Mouse (Mus musculus) kidney, embryonic 16.5 days (tissue): ENCODE data around the gene Bcat1. TPM values are rescaled to one million over a fixed set of nuclear protein-coding genes. Genes with fewer than 3 reads are reported as not detected.

Experiments
- ATAC-seq: fragments of 200-750 bp; cut with Nextera tagmentation; 2 replicates; pipeline ENCODE4 v1.8.0; 2017; ENCODE audit warnings: moderate TSS enrichment; ENCODE audit not compliant: low FRiP score, low TSS enrichment
- H3K27ac ChIP-seq: fragments of 300-500 bp; sonication (generic); 2 replicates; pipeline ENCODE4 v1.5.1; 2014; ENCODE audit warnings: low read length
- H3K27me3 ChIP-seq: fragments of 300-500 bp; sonication (generic); 2 replicates; pipeline ENCODE4 v1.6.1; 2014; ENCODE audit warnings: low read length, control low read depth, mixed read lengths; ENCODE audit not compliant: insufficient read depth
- H3K36me3 ChIP-seq: fragments of 300-500 bp; sonication (generic); 2 replicates; pipeline ENCODE4 v1.6.1; 2014; ENCODE audit warnings: low read length, control low read depth, mixed read lengths; ENCODE audit not compliant: insufficient read depth
- H3K4me1 ChIP-seq: fragments of 300-500 bp; sonication (generic); 2 replicates; pipeline ENCODE4 v1.6.1; 2014; ENCODE audit warnings: low read length, control low read depth, mixed read lengths; ENCODE audit not compliant: insufficient read depth
- H3K4me2 ChIP-seq: fragments of 300-500 bp; sonication (generic); replicated peaks from 2 replicates; pipeline ENCODE4 v1.6.1; 2014; ENCODE audit warnings: low read depth, low read length
- H3K4me3 ChIP-seq: fragments of 300-500 bp; sonication (generic); 2 replicates; pipeline ENCODE4 v1.5.1; 2014; ENCODE audit warnings: mild to moderate bottlenecking, low read length
- H3K9ac ChIP-seq: fragments of 300-500 bp; sonication (generic); replicated peaks from 2 replicates; pipeline ENCODE4 v1.6.1; 2014; ENCODE audit warnings: low read length
- H3K9me3 ChIP-seq: fragments of 300-500 bp; sonication (generic); 2 replicates; pipeline ENCODE4 v1.6.1; 2016; ENCODE audit warnings: low read length, control low read depth
- WGBS: fragments of 180-500 bp; shearing (Covaris S2); extraction: QIAGEN DNeasy Blood & Tissue Kit; methylation state at CpG from one replicate; pipeline ENCODE4 v1.1.7; 2014; 5-methylcytosine and 5-hydroxymethylcytosine counted together
- polyA plus RNA-seq: library from polyadenylated mRNA; unstranded; fragments of >200 nt; fragmentation: Nextera tagmentation; extraction: Ambion mirVana; gene quantifications from 2 replicates; pipeline ENCODE4 v1.2.1, GENCODE M21; 2015

Bcat1 gene
- polyA plus RNA-seq, 1 experiment from 2014 or later, result 7.1 TPM

- Histone ChIP-seq H3K4me1 (peaks cover 10% of the 10 kb centered on the region), H3K4me3 (no peak overlapping the region), H3K4me2 (no peak overlapping the region), H3K9ac (no peak overlapping the region), H3K9me3 (no peaks in the 10 kb centered on the region), H3K27me3 (peaks cover 16% of the 10 kb centered on the region), H3K36me3 (no peaks in the 10 kb centered on the region), H3K27ac (no peak overlapping the region)
- no peak for ATAC-seq
- WGBS, result 80% methylated on average over 8 of the region's 9 CpGs
Observed at GRCm38 (mm10) chr6:145079087-145079759, 3.2 kb upstream of the Bcat1 start.

- 14% methylated on average over 9 of the region's 9 CpGs for WGBS
- peak; percentile 39; the same call in 1 of the 2 replicates for ATAC-seq
- no peak overlapping the region for H3K27ac ChIP-seq
- peak overlapping the region; percentile 89 for H3K4me2 ChIP-seq
- peaks cover 27% of the 10 kb centered on the region for H3K27me3 ChIP-seq
- peaks cover 3% of the 10 kb centered on the region; the same call in 1 of the 2 replicates for H3K9me3 ChIP-seq
- 0 out of 2 replicates have a peak overlapping the region, but pooled peaks have one; percentile 45 for H3K9ac ChIP-seq
- H3K36me3 ChIP-seq, result no peaks in the 10 kb centered on the region
- H3K4me1 ChIP-seq, result peaks cover 10% of the 10 kb centered on the region
- H3K4me3 ChIP-seq, result peak overlapping the region; percentile 50
Observed at GRCm38 (mm10) chr6:145076286-145076685, 302 bp upstream of the Bcat1 start.

DNA sequence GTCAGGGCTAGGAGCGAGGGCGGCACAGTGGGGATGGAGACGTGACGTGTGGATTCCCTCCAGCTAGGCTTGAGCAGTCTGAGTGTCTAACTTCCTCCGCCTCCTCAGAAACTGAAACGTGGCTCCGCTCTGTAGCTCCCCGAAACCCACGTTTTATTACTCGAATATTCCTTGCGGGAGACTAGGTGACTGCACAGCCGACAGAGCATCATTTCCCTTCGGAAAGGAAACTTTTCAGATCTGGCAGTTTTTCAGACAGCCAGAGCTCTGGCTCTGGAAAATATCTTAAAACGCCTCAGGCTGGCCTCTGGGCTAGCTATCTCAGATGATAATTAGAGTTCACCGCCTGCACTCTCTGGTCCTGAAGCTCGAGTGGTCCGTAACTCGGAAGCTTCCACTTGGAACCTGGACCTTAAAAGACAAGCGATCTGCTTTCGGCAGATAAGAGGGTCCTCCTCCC, 866 bp downstream of the Bcat1 start:
- Histone ChIP-seq H3K4me3 (peak overlapping the region; percentile 50), H3K27ac (no peak overlapping the region), H3K27me3 (peaks cover 27% of the 10 kb centered on the region), H3K9me3 (peaks cover 3% of the 10 kb centered on the region; the same call in 1 of the 2 replicates), H3K4me1 (peaks cover 10% of the 10 kb centered on the region), H3K36me3 (no peaks in the 10 kb centered on the region), H3K9ac (peak overlapping the region; percentile 45; the same call in 1 of the 2 replicates), H3K4me2 (peak overlapping the region; percentile 89)
- ATAC-seq, result no peak
- under 1% methylated on average over 20 of the region's 20 CpGs for WGBS

DNA sequence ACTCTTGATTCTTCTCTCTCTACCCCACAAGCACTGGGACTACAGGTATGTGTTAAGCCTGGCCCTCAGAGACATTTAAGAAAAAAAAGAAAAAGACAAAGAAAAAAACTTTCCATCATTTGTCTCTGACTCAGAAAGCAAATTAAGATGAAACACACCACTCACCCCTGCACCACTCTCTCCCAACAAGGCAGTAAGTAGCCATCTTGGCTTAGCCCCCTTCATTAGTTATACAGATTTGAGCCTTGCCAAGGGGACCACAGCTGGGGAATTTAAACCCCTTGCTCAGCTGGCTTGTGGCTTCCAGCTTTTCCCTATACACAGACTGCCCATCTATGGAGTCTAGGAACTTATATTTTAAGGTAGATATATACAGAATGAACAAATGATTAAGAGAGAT, 1.5 kb downstream of the Bcat1 start:
- H3K9ac ChIP-seq, result no peak overlapping the region
- peaks cover 3% of the 10 kb centered on the region; the same call in 1 of the 2 replicates for H3K9me3 ChIP-seq
- peaks cover 10% of the 10 kb centered on the region for H3K4me1 ChIP-seq
- no peak overlapping the region for H3K4me3 ChIP-seq
- peaks cover 27% of the 10 kb centered on the region for H3K27me3 ChIP-seq
- no peaks in the 10 kb centered on the region for H3K36me3 ChIP-seq
- H3K4me2 ChIP-seq, result no peak overlapping the region
- no peak overlapping the region for H3K27ac ChIP-seq
- ATAC-seq, result no peak

DNA sequence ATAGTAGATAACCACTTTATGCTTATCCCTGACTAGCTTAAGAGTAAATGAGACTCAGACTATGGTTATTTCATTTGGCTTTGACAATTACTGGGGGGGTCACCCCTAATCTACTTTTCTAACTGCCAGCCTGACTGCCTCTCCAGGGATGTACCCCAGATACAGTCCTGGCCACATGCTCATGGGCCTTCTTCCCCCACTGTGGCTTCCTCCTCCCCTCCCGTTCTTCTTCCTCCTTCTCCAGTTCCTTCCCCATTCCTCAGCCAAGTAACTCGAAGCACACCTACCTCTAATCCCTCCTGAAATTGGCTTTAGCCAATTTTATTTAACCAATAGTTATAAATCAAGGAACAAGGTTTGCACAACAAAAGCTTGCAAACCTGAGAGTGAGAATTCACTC, 6.1 kb downstream of the Bcat1 start:
- H3K36me3 ChIP-seq, result no peaks in the 10 kb centered on the region
- WGBS, result 79% methylated on average over 2 of the region's 2 CpGs
- H3K9me3 ChIP-seq, result peaks cover 3% of the 10 kb centered on the region; the same call in 1 of the 2 replicates

GRCm38 (mm10) chr6:145069397-145069796, 6.6 kb downstream of the Bcat1 start:
- Histone ChIP-seq H3K4me3 (no peak overlapping the region), H3K27me3 (peaks cover 13% of the 10 kb centered on the region), H3K9ac (no peak overlapping the region), H3K4me2 (no peak overlapping the region), H3K9me3 (peaks cover 3% of the 10 kb centered on the region; the same call in 1 of the 2 replicates), H3K4me1 (no peaks in the 10 kb centered on the region), H3K27ac (no peak overlapping the region), H3K36me3 (no peaks in the 10 kb centered on the region)
- no peak for ATAC-seq
- WGBS, result 95% methylated on average over 7 of the region's 7 CpGs

More for the DNA sequence above, 6.1 kb downstream of the Bcat1 start:
- ATAC-seq, result no peak
- H3K4me1 ChIP-seq, result no peaks in the 10 kb centered on the region
- H3K27ac ChIP-seq, result no peak overlapping the region
- H3K4me2 ChIP-seq, result no peak overlapping the region
- H3K4me3 ChIP-seq, result no peak overlapping the region
- no peak overlapping the region for H3K9ac ChIP-seq
- H3K27me3 ChIP-seq, result peaks cover 15% of the 10 kb centered on the region

- Histone ChIP-seq H3K4me3 (no peak overlapping the region), H3K27me3 (no peaks in the 10 kb centered on the region), H3K9me3 (no peaks in the 10 kb centered on the region), H3K4me1 (peaks cover 7% of the 10 kb centered on the region; the same call in 1 of the 2 replicates), H3K36me3 (no peaks in the 10 kb centered on the region), H3K27ac (no peak overlapping the region), H3K9ac (no peak overlapping the region), H3K4me2 (no peak overlapping the region)
- WGBS, result 70% methylated on average over 8 of the region's 8 CpGs
- ATAC-seq, result no peak
Observed at GRCm38 (mm10) chr6:145067679-145068078, 8.3 kb downstream of the Bcat1 start.

GRCm38 (mm10) chr6:145066416-145066815, 9.6 kb downstream of the Bcat1 start:
- no peaks in the 10 kb centered on the region for H3K9me3 ChIP-seq
- H3K4me2 ChIP-seq, result no peak overlapping the region
- ATAC-seq, result no peak
- no peak overlapping the region for H3K27ac ChIP-seq
- H3K27me3 ChIP-seq, result no peaks in the 10 kb centered on the region
- no peaks in the 10 kb centered on the region for H3K36me3 ChIP-seq
- 57% methylated on average over 6 of the region's 6 CpGs for WGBS
- no peak overlapping the region for H3K4me3 ChIP-seq
- H3K9ac ChIP-seq, result no peak overlapping the region
- H3K4me1 ChIP-seq, result peaks cover 9% of the 10 kb centered on the region; the same call in 1 of the 2 replicates

DNA sequence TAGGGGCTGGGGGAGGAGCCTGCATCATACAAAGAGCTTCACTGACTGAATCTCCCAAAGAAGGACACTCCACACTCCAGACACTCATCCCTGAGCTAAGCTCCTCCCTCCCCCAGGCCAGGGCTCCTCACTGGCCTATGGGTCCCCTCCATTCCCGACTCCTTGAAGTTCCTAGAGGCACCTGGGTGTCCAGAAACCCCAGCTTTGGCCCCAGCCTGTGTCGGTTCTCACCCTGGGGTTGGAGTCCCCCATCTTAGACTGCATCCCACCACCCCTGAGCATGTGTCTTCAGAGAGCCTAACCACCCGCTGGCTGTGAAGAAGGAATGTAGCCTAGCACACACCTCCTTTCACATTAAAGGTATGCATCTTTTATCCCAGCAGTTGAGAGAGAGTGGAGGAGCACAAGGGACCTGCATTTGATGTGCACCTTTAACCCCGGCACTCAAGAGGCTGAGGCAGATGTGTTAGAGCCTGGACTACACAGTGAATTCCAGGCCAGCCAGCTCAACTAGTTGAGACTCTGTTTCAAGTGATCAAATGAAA, 10.6 kb downstream of the Bcat1 start:
- WGBS, result 88% methylated on average over 4 of the region's 4 CpGs

GRCm38 (mm10) chr6:145064104-145064503, 11.9 kb downstream of the Bcat1 start:
- no peaks in the 10 kb centered on the region for H3K27me3 ChIP-seq
- H3K27ac ChIP-seq, result no peak overlapping the region
- H3K9me3 ChIP-seq, result no peaks in the 10 kb centered on the region
- no peak overlapping the region for H3K9ac ChIP-seq
- H3K4me3 ChIP-seq, result no peak overlapping the region
- H3K4me2 ChIP-seq, result no peak overlapping the region
- no peak for ATAC-seq
- H3K4me1 ChIP-seq, result peaks cover 9% of the 10 kb centered on the region; the same call in 1 of the 2 replicates
- 57% methylated on average over 1 of the region's 1 CpGs for WGBS
- no peaks in the 10 kb centered on the region for H3K36me3 ChIP-seq

More for the DNA sequence above, 10.6 kb downstream of the Bcat1 start:
- peaks cover 9% of the 10 kb centered on the region; the same call in 1 of the 2 replicates for H3K4me1 ChIP-seq
- ATAC-seq, result no peak
- H3K27ac ChIP-seq, result no peak overlapping the region
- no peaks in the 10 kb centered on the region for H3K36me3 ChIP-seq
- no peak overlapping the region for H3K9ac ChIP-seq
- H3K27me3 ChIP-seq, result no peaks in the 10 kb centered on the region
- H3K9me3 ChIP-seq, result no peaks in the 10 kb centered on the region
- no peak overlapping the region for H3K4me3 ChIP-seq
- no peak overlapping the region for H3K4me2 ChIP-seq
